Mouse (Mus musculus) MEL (cell line): ENCODE results near the gene Ank2.

Source experiments
- CTCF ChIP-seq, 3 experiments: IDR thresholded peaks in 2 of 3; conservative IDR thresholded peaks in 1 of 3; 2 replicates each; pipeline ENCODE4 v1.5.1; 2011 to 2012; ENCODE audit warnings: low read length in 3 of 3, low read depth in 2 of 3, mild to moderate bottlenecking in 2 of 3, improper control_type of control experiment in 1 of 3, inconsistent platforms in 1 of 3, mixed read lengths in 1 of 3, moderate library complexity in 1 of 3; ENCODE audit not compliant: control insufficient read depth in 1 of 3, insufficient read depth in 1 of 3, poor library complexity in 1 of 3, severe bottlenecking in 1 of 3
- E2F4 ChIP-seq: IDR thresholded peaks from 2 replicates; pipeline ENCODE4 v1.6.1; 2011; ENCODE audit warnings: low read depth, low read length, improper control_type of control experiment, borderline replicate concordance
- EP300 ChIP-seq, 2 experiments: IDR thresholded peaks; 2 replicates each; pipeline ENCODE4 v1.6.1; 2011; ENCODE audit warnings: improper control_type of control experiment in 2 of 2, low read length in 2 of 2, low read depth in 1 of 2, mild to moderate bottlenecking in 1 of 2
- GATA1 ChIP-seq: IDR thresholded peaks from 2 replicates; pipeline ENCODE4 v1.6.1; 2011; ENCODE audit warnings: low read depth, low read length, improper control_type of control experiment
- MAX ChIP-seq: IDR thresholded peaks from 2 replicates; pipeline ENCODE4 v1.6.1; 2011; ENCODE audit warnings: low read length, improper control_type of control experiment
- MEF2A ChIP-seq: IDR thresholded peaks from 2 replicates; pipeline ENCODE4 v1.6.1; 2014; ENCODE audit warnings: low read depth, mild to moderate bottlenecking, inconsistent platforms, low read length, improper control_type of control experiment; ENCODE audit not compliant: poor library complexity, insufficient replicate concordance, severe bottlenecking; ENCODE audit errors: extremely low read depth
- NRF1 ChIP-seq: IDR thresholded peaks from 2 replicates; pipeline ENCODE4 v1.6.1; 2014; ENCODE audit warnings: low read depth, mild to moderate bottlenecking, inconsistent platforms, low read length, improper control_type of control experiment, moderate library complexity; ENCODE audit not compliant: poor library complexity, insufficient read depth, severe bottlenecking
- POLR2A ChIP-seq, 2 experiments: IDR thresholded peaks; 2 replicates each; pipeline ENCODE4 v1.6.1; 2011 to 2012; ENCODE audit warnings: low read length in 2 of 2, mild to moderate bottlenecking in 2 of 2, control low read depth in 1 of 2, improper control_type of control experiment in 1 of 2, low read depth in 1 of 2, moderate library complexity in 1 of 2; ENCODE audit not compliant: control insufficient read depth in 1 of 2, insufficient read depth in 1 of 2, poor library complexity in 1 of 2
- POLR2AphosphoS2 ChIP-seq: IDR thresholded peaks from 2 replicates; pipeline ENCODE4 v1.6.1; 2011; ENCODE audit warnings: low read length, improper control_type of control experiment
- ZNF384 ChIP-seq: IDR thresholded peaks from 2 replicates; pipeline ENCODE4 v1.6.1; 2012; ENCODE audit warnings: low read depth, mild to moderate bottlenecking, inconsistent platforms, low read length, improper control_type of control experiment

DNA sequence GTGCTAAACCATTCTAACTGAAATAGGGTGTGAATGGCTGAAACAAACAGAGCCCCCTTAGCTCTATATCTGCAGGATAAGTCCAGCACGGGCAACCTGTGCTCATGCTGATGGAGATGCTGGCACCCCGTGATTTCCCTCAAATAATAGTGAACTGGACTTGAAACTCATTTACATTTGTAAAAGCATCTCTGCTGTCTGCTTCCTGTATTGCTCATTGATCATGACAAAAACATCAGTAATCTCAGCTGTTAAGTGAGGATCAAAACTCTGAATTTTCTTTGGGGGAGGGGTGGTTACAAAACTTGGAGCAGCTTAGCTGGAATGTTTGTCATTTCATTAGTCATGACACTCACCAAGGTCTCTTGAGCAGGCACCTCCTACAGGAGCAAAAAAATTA lies 533.4 kb downstream of the Ank2 start:
- TF ChIP-seq POLR2AphosphoS2 (no peak), ZNF384 (no peak), E2F4 (no peak), POLR2A (IDR thresholded peaks at IDR 0.05; ENCODE audit: control insufficient read depth in 1 of 2, insufficient read depth in 1 of 2, low read depth in 1 of 2, low read length in 2 of 2, poor library complexity in 1 of 2) (no peak), MAX (no peak), MEF2A (no peak), EP300 (IDR thresholded peaks at IDR 0.05; ENCODE audit: low read depth in 1 of 2, low read length in 2 of 2) (no peak), GATA1 (no peak), CTCF (IDR thresholded peaks at IDR 0.05 in 2 of 3, conservative IDR thresholded peaks at IDR 0.05 in 1 of 3; ENCODE audit: control insufficient read depth in 1 of 3, insufficient read depth in 1 of 3, low read depth in 2 of 3, low read length in 3 of 3, poor library complexity in 1 of 3, severe bottlenecking in 1 of 3) (no peak), NRF1 (no peak)
